Mouse (Mus musculus) ES-E14 (cell line): ENCODE measurements around the gene Ccdc88c. TPM values are rescaled to one million over a fixed set of nuclear protein-coding genes. Genes with fewer than 3 reads are reported as not detected.

Experiments used
- DNase-seq: peaks from one replicate; pipeline ENCODE4 v3.0.0-alpha.2; 2013; ENCODE audit warnings: low read depth, low spot score
- H3K27ac ChIP-seq: 2 replicates; pipeline ENCODE4 v1.5.1; 2012; ENCODE audit warnings: low read depth, mild to moderate bottlenecking, low read length, moderate library complexity, mixed read lengths; ENCODE audit not compliant: poor library complexity, insufficient read depth, severe bottlenecking
- H3K36me3 ChIP-seq: 2 replicates; pipeline ENCODE4 v1.6.1; 2012; ENCODE audit warnings: mild to moderate bottlenecking, low read length, moderate library complexity, mixed read lengths; ENCODE audit not compliant: control insufficient read depth, poor library complexity, insufficient read depth, severe bottlenecking
- H3K4me1 ChIP-seq, 2 experiments: fragments of 150-350 bp in 1 of 2; sonication (generic) in 1 of 2; 2 replicates each; pipeline ENCODE4 v1.6.1; 2012; ENCODE audit warnings: low read length in 2 of 2, mild to moderate bottlenecking in 1 of 2, mixed read lengths in 1 of 2; ENCODE audit not compliant: control insufficient read depth in 2 of 2, insufficient read depth in 2 of 2, poor library complexity in 1 of 2
- H3K4me3 ChIP-seq, 2 experiments: fragments of 150-350 bp in 1 of 2; sonication (generic) in 1 of 2; 2 replicates each; pipeline ENCODE4 v1.5.1; 2012; ENCODE audit warnings: low read length in 2 of 2, low read depth in 1 of 2, mild to moderate bottlenecking in 1 of 2, mixed read lengths in 1 of 2; ENCODE audit not compliant: insufficient read depth in 1 of 2, poor library complexity in 1 of 2, severe bottlenecking in 1 of 2
- H3K9ac ChIP-seq: 2 replicates; pipeline ENCODE4 v1.6.1; 2012; ENCODE audit warnings: low read depth, mild to moderate bottlenecking, low read length, mixed read lengths; ENCODE audit not compliant: poor library complexity, insufficient read depth, severe bottlenecking
- H3K9me3 ChIP-seq: fragments of 150-350 bp; sonication (generic); 2 replicates; pipeline ENCODE4 v1.6.1; 2012; ENCODE audit warnings: low read depth, mild to moderate bottlenecking, low read length; ENCODE audit not compliant: control insufficient read depth, insufficient read depth
- CHD2 ChIP-seq: IDR thresholded peaks from 2 replicates; pipeline ENCODE4 v1.6.1; 2014; ENCODE audit warnings: mild to moderate bottlenecking, low read depth, low read length, inconsistent platforms
- HCFC1 ChIP-seq: IDR thresholded peaks from 2 replicates; pipeline ENCODE4 v1.6.1; 2012; ENCODE audit warnings: low read length, inconsistent platforms, borderline replicate concordance; ENCODE audit not compliant: insufficient read depth
- MAFK ChIP-seq: IDR thresholded peaks from 2 replicates; pipeline ENCODE4 v1.6.1; 2014; ENCODE audit warnings: mild to moderate bottlenecking, low read depth, low read length, inconsistent platforms; ENCODE audit not compliant: insufficient read depth
- ZC3H11A ChIP-seq: IDR thresholded peaks from 2 replicates; pipeline ENCODE4 v1.6.1; 2012; ENCODE audit warnings: low read depth, mild to moderate bottlenecking, inconsistent platforms, low read length, borderline replicate concordance
- ZNF384 ChIP-seq: IDR thresholded peaks from 2 replicates; pipeline ENCODE4 v1.6.1; 2012; ENCODE audit warnings: low read depth, low read length, inconsistent platforms
- in situ Hi-C, 2 experiments: fragments of 600-800 bp; cut with MboI; formaldehyde crosslinking; loops; one replicate each; pipeline ENCODE4 v1.15.1; 2025; ENCODE audit warnings: low sequenced_read_pairs in 2 of 2, inconsistent platforms in 1 of 2; ENCODE audit not compliant: unreplicated experiment in 2 of 2
- total RNA-seq: library from RNA; depleted of rRNA; stranded (reverse); fragments of 300-350 nt; gene quantifications from 2 replicates; pipeline ENCODE4 v1.2.3, GENCODE M21; 2012

Ccdc88c gene
- total RNA-seq, 1 experiment, result 35.7 TPM

DNA sequence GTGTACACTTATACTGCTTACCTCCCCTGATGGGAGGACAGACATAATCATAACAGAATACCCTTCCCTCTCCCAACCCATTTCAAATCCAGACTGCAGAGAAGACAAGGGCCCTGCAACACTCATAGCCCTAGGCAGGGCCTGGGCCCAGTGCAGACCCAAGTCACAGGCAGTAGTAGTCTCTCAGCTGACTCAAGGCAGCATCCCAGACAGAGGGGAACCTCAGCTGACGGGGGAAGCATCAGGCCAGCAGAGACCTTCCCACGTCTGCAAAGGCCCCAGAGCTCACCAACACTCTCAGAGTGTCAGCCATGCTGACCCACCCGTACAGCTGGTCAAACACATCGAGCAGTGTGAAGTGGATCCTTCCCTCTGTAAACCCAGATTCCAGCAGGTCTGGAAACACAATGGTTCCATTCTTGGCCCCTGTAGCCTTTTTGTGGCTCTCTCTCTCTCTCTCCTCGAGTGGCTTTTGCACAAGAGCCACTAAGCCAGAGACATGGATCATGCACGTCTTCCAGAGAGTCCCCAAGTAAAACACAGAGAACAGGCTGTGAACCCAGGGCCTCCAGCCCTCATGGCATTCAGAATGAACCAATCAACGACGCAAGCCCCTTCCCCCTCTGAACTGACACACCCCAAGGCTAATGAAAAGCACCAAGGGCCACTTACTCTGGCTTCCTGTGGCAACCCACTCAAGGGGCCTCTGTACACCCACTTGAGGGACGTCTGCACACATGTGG is 7.2 kb downstream of the Ccdc88c start:
- Histone ChIP-seq H3K4me3 (no peak overlapping the region), H3K9me3 (no peaks in the 10 kb centered on the region), H3K4me1 (peaks cover 16 to 63% of the 10 kb centered on the region in 2 experiments), H3K36me3 (peaks cover 5% of the 10 kb centered on the region; the same call in 1 of the 2 replicates), H3K9ac (no peak overlapping the region), H3K27ac (no peak overlapping the region)
- in situ Hi-C loops, result no loop called here
- TF ChIP-seq HCFC1 (no peak), ZC3H11A (no peak), ZNF384 (no peak), MAFK (no peak), CHD2 (no peak)
- no peak for DNase-seq

GRCm38 (mm10) chr12:101020210-101021015 is 8.4 kb downstream of the Ccdc88c start:
- H3K4me1 ChIP-seq, result peaks cover 16 to 57% of the 10 kb centered on the region in 2 experiments
- in situ Hi-C loops, result no loop called here
- peaks cover 3% of the 10 kb centered on the region; the same call in 1 of the 2 replicates for H3K36me3 ChIP-seq

DNA sequence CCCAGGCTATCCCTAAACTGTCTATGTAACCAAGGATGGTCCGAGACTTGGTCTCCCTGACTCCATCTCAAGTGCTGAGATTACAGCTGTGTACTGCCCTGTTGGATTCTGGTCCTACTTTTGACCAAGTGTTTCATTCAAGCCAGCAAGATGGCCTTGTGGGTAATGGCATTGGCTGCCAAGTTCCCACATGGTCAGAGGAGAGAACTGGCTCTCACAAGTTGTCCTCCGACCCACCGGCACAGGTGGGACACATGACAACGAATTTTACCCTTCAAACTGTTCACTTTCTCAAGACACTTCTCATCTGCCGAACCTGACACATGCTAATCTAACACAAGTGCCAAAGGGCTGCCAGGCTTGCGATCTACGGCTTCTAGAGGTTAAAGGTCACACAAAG is 9.4 kb downstream of the Ccdc88c start:
- Histone ChIP-seq H3K4me3 (no peak overlapping the region), H3K36me3 (peaks cover 3% of the 10 kb centered on the region; the same call in 1 of the 2 replicates), H3K9ac (no peak overlapping the region), H3K9me3 (no peaks in the 10 kb centered on the region), H3K4me1 (peaks cover 19 to 60% of the 10 kb centered on the region in 2 experiments), H3K27ac (no peak overlapping the region)
- no peak for DNase-seq
- TF ChIP-seq HCFC1 (no peak), MAFK (no peak), ZC3H11A (no peak), ZNF384 (no peak), CHD2 (no peak)
- in situ Hi-C loops, result no loop called here

More at GRCm38 (mm10) chr12:101020210-101021015, 8.4 kb downstream of the Ccdc88c start:
- TF ChIP-seq ZC3H11A, result no peak
- Histone ChIP-seq H3K9ac (no peak overlapping the region), H3K9me3 (no peaks in the 10 kb centered on the region), H3K4me3 (no peak overlapping the region), H3K27ac (no peak overlapping the region)
- no peak for DNase-seq

DNA sequence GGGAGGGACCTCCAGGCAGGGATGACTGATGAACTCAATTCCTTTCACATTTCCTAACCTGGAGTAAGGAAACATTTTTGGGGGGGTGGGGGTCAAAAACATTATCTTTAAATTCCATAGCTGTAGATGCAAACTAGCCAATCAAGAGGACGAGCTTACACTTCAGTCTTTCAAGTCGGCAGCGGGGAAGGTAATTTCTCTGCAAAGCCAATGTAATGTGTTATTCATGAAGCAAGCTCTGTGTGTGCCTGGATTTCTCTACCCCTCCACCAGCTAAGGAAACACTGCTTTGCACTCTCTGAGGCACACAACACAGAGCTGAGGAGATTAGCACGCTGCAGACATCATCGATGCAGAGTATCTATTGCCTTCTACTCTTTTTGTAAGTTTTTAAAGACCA is 9.8 kb downstream of the Ccdc88c start:
- Histone ChIP-seq H3K4me3 (no peak overlapping the region), H3K27ac (no peak overlapping the region), H3K9ac (no peak overlapping the region), H3K4me1 (peaks cover 21 to 64% of the 10 kb centered on the region in 2 experiments), H3K9me3 (no peaks in the 10 kb centered on the region), H3K36me3 (peaks cover 3% of the 10 kb centered on the region; the same call in 1 of the 2 replicates)
- no peak for TF ChIP-seq MAFK
- no peak for TF ChIP-seq HCFC1
- no peak for TF ChIP-seq CHD2
- TF ChIP-seq ZC3H11A, result no peak
- no peak for TF ChIP-seq ZNF384
- DNase-seq, result no peak
- in situ Hi-C loops, result no loop called here
